Mouse (Mus musculus) cerebellum, adult 2 months (tissue): Measurements from ENCODE around the gene Ttll7.

ENCODE experiments used
- CTCF ChIP-seq: fragments of 200-500 bp; IDR thresholded peaks from 2 replicates; pipeline ENCODE4 v1.5.1; 2011; ENCODE audit warnings: low read depth, mild to moderate bottlenecking, control low read depth, low read length, moderate library complexity, borderline replicate concordance; ENCODE audit not compliant: insufficient read depth
- POLR2A ChIP-seq: fragments of 200-500 bp; IDR thresholded peaks from 2 replicates; pipeline ENCODE4 v1.6.1; 2011; ENCODE audit warnings: low read length, control low read depth, borderline replicate concordance; ENCODE audit not compliant: insufficient read depth

DNA sequence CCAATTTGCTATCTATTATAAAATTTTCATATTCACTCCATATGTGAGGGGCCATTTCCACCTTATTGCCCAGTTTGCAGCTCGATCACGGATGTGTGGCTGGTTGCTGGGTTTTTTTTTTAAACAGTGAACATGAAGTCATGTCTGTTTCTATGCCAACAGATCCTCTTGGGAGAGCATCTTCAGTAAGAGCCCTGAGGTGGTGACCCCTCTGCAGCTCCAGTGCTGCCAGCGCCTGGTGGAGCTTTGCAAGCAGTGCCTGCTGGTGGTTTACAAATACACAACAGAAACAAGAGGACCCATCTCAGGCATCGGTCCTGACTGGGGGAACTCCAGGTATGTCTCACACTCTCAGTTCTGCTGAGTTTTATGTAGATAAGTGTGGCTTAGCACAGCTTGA lies 115.7 kb downstream of the Ttll7 start:
- TF ChIP-seq CTCF (no peak), POLR2A (no peak)
